Mouse (Mus musculus) midbrain, embryonic 16.5 days (tissue): ENCODE measurements around the gene Adcy7. TPM values are rescaled to one million over a fixed set of nuclear protein-coding genes. Genes with fewer than 3 reads are reported as not detected.

Source experiments
- ATAC-seq: fragments of 200-750 bp; cut with Nextera tagmentation; 2 replicates; pipeline ENCODE4 v1.8.0; 2017; ENCODE audit warnings: moderate TSS enrichment
- H3K27ac ChIP-seq: fragments of 300-500 bp; sonication (generic); 2 replicates; pipeline ENCODE4 v1.5.1; 2014; ENCODE audit warnings: mild to moderate bottlenecking, low read length, mixed read lengths
- H3K27me3 ChIP-seq: fragments of 300-500 bp; sonication (generic); 2 replicates; pipeline ENCODE4 v1.6.1; 2014; ENCODE audit warnings: low read depth, low read length, mixed read lengths; ENCODE audit not compliant: control insufficient read depth, insufficient read depth
- H3K36me3 ChIP-seq: fragments of 300-500 bp; sonication (generic); 2 replicates; pipeline ENCODE4 v1.6.1; 2014; ENCODE audit warnings: mild to moderate bottlenecking, low read length, moderate library complexity, mixed read lengths; ENCODE audit not compliant: control insufficient read depth, insufficient read depth
- H3K4me1 ChIP-seq: fragments of 300-500 bp; sonication (generic); 2 replicates; pipeline ENCODE4 v1.6.1; 2014; ENCODE audit warnings: mild to moderate bottlenecking, low read length, mixed read lengths; ENCODE audit not compliant: control insufficient read depth, insufficient read depth
- H3K4me2 ChIP-seq: fragments of 300-500 bp; sonication (generic); 2 replicates; pipeline ENCODE4 v1.6.1; 2014; ENCODE audit warnings: mild to moderate bottlenecking, low read length, mixed read lengths
- H3K4me3 ChIP-seq: fragments of 300-500 bp; sonication (generic); 2 replicates; pipeline ENCODE4 v1.5.1; 2014; ENCODE audit warnings: low read depth, mild to moderate bottlenecking, low read length, moderate library complexity, mixed read lengths
- H3K9ac ChIP-seq: fragments of 300-500 bp; sonication (generic); 2 replicates; pipeline ENCODE4 v1.6.1; 2014; ENCODE audit warnings: low read depth, low read length, mixed read lengths
- H3K9me3 ChIP-seq: fragments of 300-500 bp; sonication (generic); replicated peaks from 2 replicates; pipeline ENCODE4 v1.6.1; 2014; ENCODE audit warnings: mild to moderate bottlenecking, low read length, mixed read lengths; ENCODE audit not compliant: control insufficient read depth, poor library complexity, severe bottlenecking
- WGBS: fragments of 180-500 bp; shearing (Covaris S2); extraction: QIAGEN DNeasy Blood & Tissue Kit; methylation state at CpG from one replicate; pipeline ENCODE4 v1.1.7; 2014; 5-methylcytosine and 5-hydroxymethylcytosine counted together
- polyA plus RNA-seq: library from polyadenylated mRNA; unstranded; fragments of >200 nt; fragmentation: Nextera tagmentation; extraction: Ambion mirVana; gene quantifications from 2 replicates; pipeline ENCODE4 v1.2.1, GENCODE M21; 2015

Adcy7 gene
- polyA plus RNA-seq, 1 experiment from 2014 or later: 6.6 TPM

GRCm38 (mm10) chr8:88306511-88306910 lies 34.3 kb downstream of the Adcy7 start:
- Histone ChIP-seq H3K27me3 (no peaks in the 10 kb centered on the region), H3K9me3 (no peaks in the 10 kb centered on the region), H3K36me3 (no peaks in the 10 kb centered on the region), H3K4me2 (no peak overlapping the region), H3K27ac (no peak overlapping the region), H3K9ac (no peak overlapping the region), H3K4me1 (no peaks in the 10 kb centered on the region), H3K4me3 (no peak overlapping the region)
- no peak for ATAC-seq
- 82% methylated on average over 14 of the region's 14 CpGs for WGBS

- no peak for ATAC-seq
- H3K27me3 ChIP-seq: no peaks in the 10 kb centered on the region
- H3K9ac ChIP-seq: no peak overlapping the region
- no peaks in the 10 kb centered on the region for H3K36me3 ChIP-seq
- WGBS: 87% methylated on average over 4 of the region's 4 CpGs
- H3K4me1 ChIP-seq: no peaks in the 10 kb centered on the region
- H3K4me3 ChIP-seq: no peak overlapping the region
- no peaks in the 10 kb centered on the region for H3K9me3 ChIP-seq
- no peak overlapping the region for H3K27ac ChIP-seq
- H3K4me2 ChIP-seq: no peak overlapping the region
Measured at GRCm38 (mm10) chr8:88307736-88308135, 35.5 kb downstream of the Adcy7 start.

GRCm38 (mm10) chr8:88309274-88309873 lies 37.2 kb downstream of the Adcy7 start:
- no peaks in the 10 kb centered on the region for H3K27me3 ChIP-seq
- no peak overlapping the region for H3K27ac ChIP-seq
- WGBS: 70% methylated on average over 10 of the region's 10 CpGs
- no peak overlapping the region for H3K9ac ChIP-seq
- H3K36me3 ChIP-seq: no peaks in the 10 kb centered on the region
- H3K9me3 ChIP-seq: no peaks in the 10 kb centered on the region
- no peaks in the 10 kb centered on the region for H3K4me1 ChIP-seq
- no peak overlapping the region for H3K4me2 ChIP-seq
- ATAC-seq: no peak
- H3K4me3 ChIP-seq: no peak overlapping the region

GRCm38 (mm10) chr8:88309881-88310280 lies 37.7 kb downstream of the Adcy7 start:
- no peak overlapping the region for H3K4me2 ChIP-seq
- ATAC-seq: no peak
- 91% methylated on average over 7 of the region's 7 CpGs for WGBS
- H3K4me3 ChIP-seq: no peak overlapping the region
- no peaks in the 10 kb centered on the region for H3K27me3 ChIP-seq
- H3K4me1 ChIP-seq: no peaks in the 10 kb centered on the region
- no peak overlapping the region for H3K9ac ChIP-seq
- no peaks in the 10 kb centered on the region for H3K36me3 ChIP-seq
- H3K9me3 ChIP-seq: no peaks in the 10 kb centered on the region
- H3K27ac ChIP-seq: no peak overlapping the region

- Histone ChIP-seq H3K4me3 (no peak overlapping the region), H3K4me2 (no peak overlapping the region), H3K27ac (no peak overlapping the region), H3K9ac (no peak overlapping the region), H3K27me3 (no peaks in the 10 kb centered on the region), H3K9me3 (no peaks in the 10 kb centered on the region), H3K4me1 (no peaks in the 10 kb centered on the region), H3K36me3 (no peaks in the 10 kb centered on the region)
- ATAC-seq: no peak
- WGBS: 93% methylated on average over 13 of the region's 13 CpGs
Measured at GRCm38 (mm10) chr8:88310286-88310685, 38.1 kb downstream of the Adcy7 start.

GRCm38 (mm10) chr8:88312966-88313365 lies 40.8 kb downstream of the Adcy7 start:
- 80% methylated on average over 8 of the region's 8 CpGs for WGBS

GRCm38 (mm10) chr8:88313991-88314390 lies 41.8 kb downstream of the Adcy7 start:
- Histone ChIP-seq H3K27ac (no peak overlapping the region), H3K9ac (no peak overlapping the region), H3K4me2 (no peak overlapping the region), H3K4me3 (no peak overlapping the region), H3K4me1 (0 out of 2 replicates have a peak, but pooled peaks cover 2% of the 10 kb centered on the region), H3K36me3 (no peaks in the 10 kb centered on the region), H3K9me3 (no peaks in the 10 kb centered on the region), H3K27me3 (no peaks in the 10 kb centered on the region)
- no peak for ATAC-seq
- WGBS: 94% methylated on average over 12 of the region's 12 CpGs

More at GRCm38 (mm10) chr8:88312966-88313365, 40.8 kb downstream of the Adcy7 start:
- Histone ChIP-seq H3K27me3 (no peaks in the 10 kb centered on the region), H3K36me3 (no peaks in the 10 kb centered on the region), H3K4me1 (0 out of 2 replicates have a peak, but pooled peaks cover 2% of the 10 kb centered on the region), H3K9ac (no peak overlapping the region), H3K27ac (no peak overlapping the region), H3K4me3 (no peak overlapping the region), H3K4me2 (no peak overlapping the region), H3K9me3 (no peaks in the 10 kb centered on the region)
- no peak for ATAC-seq

GRCm38 (mm10) chr8:88315302-88315701 lies 43.1 kb downstream of the Adcy7 start:
- 98% methylated on average over 8 of the region's 8 CpGs for WGBS
- Histone ChIP-seq H3K27ac (no peak overlapping the region), H3K9ac (no peak overlapping the region), H3K9me3 (no peaks in the 10 kb centered on the region), H3K4me3 (no peak overlapping the region), H3K4me2 (no peak overlapping the region), H3K27me3 (no peaks in the 10 kb centered on the region), H3K4me1 (0 out of 2 replicates have a peak, but pooled peaks cover 2% of the 10 kb centered on the region), H3K36me3 (no peaks in the 10 kb centered on the region)
- ATAC-seq: no peak

GRCm38 (mm10) chr8:88316139-88316931 lies 44.1 kb downstream of the Adcy7 start:
- no peak overlapping the region for H3K27ac ChIP-seq
- H3K36me3 ChIP-seq: no peaks in the 10 kb centered on the region
- H3K9me3 ChIP-seq: no peaks in the 10 kb centered on the region
- 44% methylated on average over 8 of the region's 8 CpGs for WGBS
- H3K4me3 ChIP-seq: no peak overlapping the region
- 0 out of 2 replicates have a peak, but pooled peaks cover 2% of the 10 kb centered on the region for H3K4me1 ChIP-seq
- no peak overlapping the region for H3K4me2 ChIP-seq
- H3K27me3 ChIP-seq: no peaks in the 10 kb centered on the region
- ATAC-seq: no peak
- H3K9ac ChIP-seq: no peak overlapping the region
